Mouse (Mus musculus) stomach, embryonic 16.5 days (tissue): ENCODE data around the gene Igf1r. TPM values are rescaled to one million over a fixed set of nuclear protein-coding genes. Genes with fewer than 3 reads are reported as not detected.

Source experiments
- ATAC-seq: fragments of 200-750 bp; cut with Nextera tagmentation; 2 replicates; pipeline ENCODE4 v1.8.0; 2017; ENCODE audit warnings: moderate number of reproducible peaks, moderate TSS enrichment; ENCODE audit not compliant: insufficient read depth, low FRiP score
- H3K27ac ChIP-seq: fragments of 300-500 bp; sonication (generic); 2 replicates; pipeline ENCODE4 v1.5.1; 2014; ENCODE audit warnings: low read length
- H3K27me3 ChIP-seq: fragments of 300-500 bp; sonication (generic); 2 replicates; pipeline ENCODE4 v1.6.1; 2014; ENCODE audit warnings: low read length, control low read depth, mixed read lengths; ENCODE audit not compliant: control insufficient read depth, insufficient read depth
- H3K36me3 ChIP-seq: fragments of 300-500 bp; sonication (generic); 2 replicates; pipeline ENCODE4 v1.6.1; 2014; ENCODE audit warnings: low read length; ENCODE audit not compliant: control insufficient read depth, insufficient read depth
- H3K4me1 ChIP-seq: fragments of 300-500 bp; sonication (generic); 2 replicates; pipeline ENCODE4 v1.6.1; 2014; ENCODE audit warnings: low read length, control low read depth, mixed read lengths; ENCODE audit not compliant: control insufficient read depth, insufficient read depth
- H3K4me2 ChIP-seq: fragments of 300-500 bp; sonication (generic); 2 replicates; pipeline ENCODE4 v1.6.1; 2014; ENCODE audit warnings: low read depth, low read length, mixed read lengths
- H3K4me3 ChIP-seq: fragments of 300-500 bp; sonication (generic); replicated peaks from 2 replicates; pipeline ENCODE4 v1.5.1; 2014; ENCODE audit warnings: mild to moderate bottlenecking, low read length
- H3K9ac ChIP-seq: fragments of 300-500 bp; sonication (generic); 2 replicates; pipeline ENCODE4 v1.6.1; 2014; ENCODE audit warnings: low read length
- H3K9me3 ChIP-seq: fragments of 300-500 bp; sonication (generic); replicated peaks from 2 replicates; pipeline ENCODE4 v1.6.1; 2016; ENCODE audit warnings: low read length, control low read depth; ENCODE audit not compliant: control insufficient read depth
- WGBS: fragments of 180-500 bp; shearing (Covaris S2); extraction: QIAGEN DNeasy Blood & Tissue Kit; methylation state at CpG from one replicate; pipeline ENCODE4 v1.1.7; 2014; 5-methylcytosine and 5-hydroxymethylcytosine counted together
- polyA plus RNA-seq: library from polyadenylated mRNA; unstranded; fragments of >200 nt; fragmentation: Nextera tagmentation; extraction: Ambion mirVana; gene quantifications from 2 replicates; pipeline ENCODE4 v1.2.1, GENCODE M21; 2015

Igf1r gene
- polyA plus RNA-seq, 1 experiment from 2014 or later: 15.0 TPM

DNA sequence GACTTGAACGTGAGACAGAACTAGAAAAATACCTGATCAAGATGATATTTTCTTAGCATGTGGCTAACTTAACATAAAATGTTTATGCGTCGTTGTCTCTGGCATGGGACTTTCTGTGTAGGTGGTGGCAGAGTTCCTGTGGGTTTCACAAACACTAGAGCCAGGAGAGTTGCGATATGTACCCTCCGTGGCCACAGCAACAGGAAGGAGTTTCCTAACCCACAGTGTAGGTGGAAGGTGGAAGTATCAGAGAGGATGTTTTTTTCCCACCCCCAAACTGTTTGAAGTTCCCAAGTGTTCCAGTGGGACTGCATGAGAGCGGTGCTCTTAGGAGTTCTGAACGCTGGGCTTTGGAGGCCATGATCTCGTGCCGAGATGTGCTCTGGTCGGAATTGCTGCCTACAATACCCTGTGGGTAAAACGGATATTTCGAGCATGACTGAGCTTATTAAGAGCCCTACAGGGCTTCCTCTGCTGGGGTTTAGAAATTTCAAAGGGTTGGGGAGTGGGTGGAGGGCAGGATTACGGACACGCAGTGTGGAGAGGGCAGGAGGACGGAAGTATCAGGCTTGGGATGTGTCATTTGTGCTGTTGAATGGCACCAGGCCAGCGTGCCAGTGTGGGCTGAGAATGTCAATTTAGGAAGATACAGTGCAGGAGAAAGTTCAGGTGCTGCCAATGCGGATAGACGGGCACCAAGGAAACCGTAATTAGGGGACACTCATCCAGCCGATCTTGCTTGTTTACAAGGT, 195.8 kb downstream of the Igf1r start:
- Histone ChIP-seq H3K36me3 (no peaks in the 10 kb centered on the region), H3K27me3 (no peaks in the 10 kb centered on the region), H3K4me2 (no peak overlapping the region), H3K9ac (no peak overlapping the region), H3K4me1 (peaks cover 7% of the 10 kb centered on the region), H3K9me3 (no peaks in the 10 kb centered on the region), H3K27ac (no peak overlapping the region), H3K4me3 (no peak overlapping the region)
- WGBS: 80% methylated on average over 20 of the region's 20 CpGs
- no peak for ATAC-seq

DNA sequence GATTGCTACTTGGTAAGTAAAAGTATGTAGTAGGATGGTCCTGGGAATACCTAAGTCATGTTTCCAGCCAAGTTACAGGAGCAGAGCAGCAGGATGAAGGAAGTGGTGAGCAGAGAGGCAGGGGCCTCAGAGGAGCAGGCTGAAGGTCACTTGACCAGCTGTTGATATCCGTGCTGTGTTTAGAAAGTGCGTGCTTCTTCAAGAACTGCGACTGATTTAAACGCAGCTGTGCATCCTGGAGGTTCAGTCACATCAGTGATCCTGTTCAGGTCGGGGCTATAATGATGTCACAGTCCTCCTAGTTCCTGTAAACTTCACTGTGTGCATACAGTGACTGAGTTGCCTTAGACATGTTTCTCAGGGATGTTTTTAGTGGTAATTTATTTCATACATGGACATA, 199.3 kb downstream of the Igf1r start:
- H3K36me3 ChIP-seq: no peaks in the 10 kb centered on the region
- H3K27me3 ChIP-seq: no peaks in the 10 kb centered on the region
- no peak overlapping the region for H3K9ac ChIP-seq
- no peaks in the 10 kb centered on the region for H3K9me3 ChIP-seq
- H3K4me1 ChIP-seq: peaks cover 15% of the 10 kb centered on the region
- no peak overlapping the region for H3K4me3 ChIP-seq
- peak overlapping the region; percentile 76 for H3K27ac ChIP-seq
- H3K4me2 ChIP-seq: no peak overlapping the region
- no peak for ATAC-seq
- 23% methylated on average over 5 of the region's 5 CpGs for WGBS

DNA sequence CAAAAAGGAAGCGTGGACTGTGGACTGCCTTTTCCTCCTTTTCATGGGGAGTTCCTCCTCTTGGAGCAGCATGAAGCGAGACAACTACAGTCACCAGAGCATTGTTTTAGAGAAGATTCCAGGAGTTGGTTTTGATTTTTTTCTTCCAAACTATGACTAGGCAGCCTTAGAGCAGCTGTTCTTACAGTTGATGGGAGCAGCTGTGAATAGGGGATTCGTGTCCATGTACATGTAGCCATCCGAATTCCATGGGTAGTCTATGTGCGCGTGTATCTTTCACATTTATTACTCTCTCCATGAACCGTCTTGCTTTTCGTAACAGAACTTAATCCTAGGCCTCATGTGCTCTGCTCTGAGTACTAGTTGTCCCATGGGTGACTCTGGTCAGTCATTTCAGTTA, 199.8 kb downstream of the Igf1r start:
- no peaks in the 10 kb centered on the region for H3K36me3 ChIP-seq
- H3K9ac ChIP-seq: no peak overlapping the region
- 79% methylated on average over 8 of the region's 8 CpGs for WGBS
- no peaks in the 10 kb centered on the region for H3K27me3 ChIP-seq
- no peak for ATAC-seq
- no peak overlapping the region for H3K4me2 ChIP-seq
- H3K9me3 ChIP-seq: no peaks in the 10 kb centered on the region
- peak overlapping the region; percentile 76 for H3K27ac ChIP-seq
- H3K4me1 ChIP-seq: peaks cover 18% of the 10 kb centered on the region
- no peak overlapping the region for H3K4me3 ChIP-seq

DNA sequence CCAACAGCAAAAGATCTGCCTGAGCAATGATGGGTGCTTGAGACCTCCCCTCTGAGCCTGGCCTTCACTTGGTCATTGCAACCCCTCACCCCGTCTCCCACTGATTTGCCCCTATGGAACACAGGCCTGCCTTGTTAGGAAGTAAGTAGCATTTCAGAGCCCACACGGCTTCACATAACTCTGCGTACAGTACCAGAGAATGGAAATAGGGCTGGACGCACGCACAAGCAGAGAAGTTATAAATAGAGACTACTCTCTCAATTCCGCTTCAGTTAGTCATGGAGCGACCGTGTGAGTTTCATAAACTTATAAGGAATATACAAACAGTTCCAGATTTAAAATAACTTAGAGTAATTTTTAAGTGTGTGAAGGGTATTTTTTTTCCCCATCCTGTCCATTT, 200.6 kb downstream of the Igf1r start:
- Histone ChIP-seq H3K4me2 (no peak overlapping the region), H3K4me1 (peaks cover 18% of the 10 kb centered on the region), H3K9ac (no peak overlapping the region), H3K36me3 (no peaks in the 10 kb centered on the region), H3K9me3 (no peaks in the 10 kb centered on the region), H3K27me3 (no peaks in the 10 kb centered on the region), H3K4me3 (no peak overlapping the region), H3K27ac (peak overlapping the region; percentile 76)
- peak; percentile 68 for ATAC-seq
- WGBS: 49% methylated on average over 8 of the region's 8 CpGs

DNA sequence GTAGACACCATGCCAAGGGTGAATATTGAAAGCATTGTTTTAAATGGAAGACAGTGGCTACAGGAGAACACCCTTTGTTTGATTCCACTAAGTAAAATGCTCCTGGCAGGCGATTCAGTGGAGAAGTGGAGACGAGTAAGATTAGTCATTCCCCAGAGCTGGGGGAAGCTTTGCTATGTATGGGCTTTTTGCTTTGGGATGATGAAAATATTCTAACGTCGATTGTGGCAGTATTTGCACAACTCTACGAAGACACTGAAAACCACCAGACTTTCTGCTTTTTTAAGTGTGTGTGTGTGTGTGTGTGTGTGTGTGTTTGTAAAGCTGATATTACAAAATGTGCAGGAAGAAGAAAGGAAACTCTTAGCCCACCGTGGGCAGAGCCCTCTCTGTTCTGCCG, 202.0 kb downstream of the Igf1r start:
- Histone ChIP-seq H3K27me3 (no peaks in the 10 kb centered on the region), H3K9me3 (no peaks in the 10 kb centered on the region), H3K4me2 (no peak overlapping the region), H3K27ac (peak overlapping the region; percentile 58), H3K9ac (peak overlapping the region; percentile 15; the same call in 1 of the 2 replicates), H3K4me1 (peaks cover 21% of the 10 kb centered on the region), H3K36me3 (no peaks in the 10 kb centered on the region), H3K4me3 (no peak overlapping the region)
- ATAC-seq: no peak
- 39% methylated on average over 7 of the region's 7 CpGs for WGBS

DNA sequence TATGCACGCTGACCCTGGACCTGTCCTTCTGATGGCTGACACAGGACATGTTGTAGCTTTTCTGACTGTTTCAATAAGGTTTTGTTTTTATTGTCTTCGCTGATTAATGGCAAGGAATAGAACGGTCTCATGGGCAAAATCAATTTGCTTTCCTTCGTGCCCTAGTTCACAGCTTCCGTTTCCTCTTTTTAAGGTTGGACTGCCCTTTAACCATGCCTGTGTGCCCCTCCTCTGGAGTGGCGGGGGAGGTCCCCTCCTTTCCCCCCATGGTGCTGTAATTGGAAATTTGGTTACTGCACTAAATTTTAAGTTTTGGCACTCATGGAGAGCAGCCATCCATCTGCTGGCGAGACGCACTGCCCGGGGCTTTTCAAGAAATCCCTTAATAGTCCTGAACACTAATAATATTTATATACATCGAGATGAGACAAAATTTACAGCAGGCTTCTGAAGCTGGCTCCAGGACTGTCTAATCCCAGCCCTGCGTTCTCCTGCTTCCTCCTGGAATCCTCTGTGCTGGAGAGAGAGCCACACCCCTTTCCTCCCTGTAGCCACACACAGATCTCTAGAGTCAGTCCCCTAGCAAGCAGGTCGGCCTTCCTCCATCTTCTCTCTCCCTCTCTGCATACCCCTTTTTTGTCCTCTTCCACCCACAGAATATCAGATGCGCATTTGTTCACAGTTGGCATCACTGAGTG, 207.6 kb downstream of the Igf1r start:
- peak; percentile 79; the same call in 1 of the 2 replicates for ATAC-seq
- Histone ChIP-seq H3K9ac (no peak overlapping the region), H3K27me3 (no peaks in the 10 kb centered on the region), H3K27ac (peak overlapping the region; percentile 22; the same call in 1 of the 2 replicates), H3K9me3 (no peaks in the 10 kb centered on the region), H3K4me3 (no peak overlapping the region), H3K4me2 (0 out of 2 replicates have a peak overlapping the region, but pooled peaks have one; percentile 11), H3K4me1 (peaks cover 19% of the 10 kb centered on the region), H3K36me3 (no peaks in the 10 kb centered on the region)
- 38% methylated on average over 13 of the region's 13 CpGs for WGBS

DNA sequence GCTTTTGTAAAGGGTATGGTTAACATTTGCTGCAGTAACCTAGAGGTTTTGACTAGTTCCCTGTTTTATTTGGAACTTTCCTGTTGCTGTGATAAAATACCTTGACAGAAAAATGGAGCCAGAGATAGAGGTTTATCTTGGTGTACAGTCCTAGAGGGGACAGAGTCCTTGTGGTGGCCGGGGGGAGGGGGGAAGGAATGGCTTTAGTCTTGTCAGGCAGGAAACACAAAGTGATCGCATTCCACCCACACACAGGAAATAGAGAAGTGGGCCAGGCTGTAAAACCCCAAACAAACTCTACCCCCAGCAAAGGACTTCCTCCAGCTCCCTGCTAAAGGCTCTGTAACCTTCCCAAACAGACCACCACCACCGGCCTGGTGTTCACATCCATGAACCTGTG, 211.4 kb downstream of the Igf1r start:
- Histone ChIP-seq H3K9me3 (no peaks in the 10 kb centered on the region), H3K9ac (no peak overlapping the region), H3K36me3 (peaks cover 3% of the 10 kb centered on the region; the same call in 1 of the 2 replicates), H3K4me2 (no peak overlapping the region), H3K4me1 (peaks cover 14% of the 10 kb centered on the region), H3K4me3 (no peak overlapping the region), H3K27ac (no peak overlapping the region), H3K27me3 (no peaks in the 10 kb centered on the region)
- 61% methylated on average over 3 of the region's 3 CpGs for WGBS
- ATAC-seq: no peak

DNA sequence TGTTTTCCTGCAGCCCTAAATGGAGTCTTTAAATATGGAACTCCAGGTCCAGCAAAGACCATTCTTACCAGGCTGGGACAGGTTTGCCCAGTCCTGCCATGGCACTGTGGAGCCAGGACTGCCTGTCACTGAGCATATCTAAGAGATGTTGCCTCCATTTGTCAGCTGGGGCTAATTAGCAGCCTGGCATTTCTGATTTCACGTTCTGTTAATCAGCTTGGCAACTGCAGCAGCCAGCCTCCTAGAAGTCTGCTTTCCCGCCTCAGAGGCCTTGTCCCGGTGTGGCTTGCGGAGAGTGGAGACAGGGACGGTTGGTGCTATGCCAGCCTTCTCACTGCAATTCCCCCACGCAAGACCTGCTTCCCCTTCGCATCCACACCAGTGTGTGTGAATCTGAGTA, 220.1 kb downstream of the Igf1r start:
- WGBS: 88% methylated on average over 7 of the region's 7 CpGs

DNA sequence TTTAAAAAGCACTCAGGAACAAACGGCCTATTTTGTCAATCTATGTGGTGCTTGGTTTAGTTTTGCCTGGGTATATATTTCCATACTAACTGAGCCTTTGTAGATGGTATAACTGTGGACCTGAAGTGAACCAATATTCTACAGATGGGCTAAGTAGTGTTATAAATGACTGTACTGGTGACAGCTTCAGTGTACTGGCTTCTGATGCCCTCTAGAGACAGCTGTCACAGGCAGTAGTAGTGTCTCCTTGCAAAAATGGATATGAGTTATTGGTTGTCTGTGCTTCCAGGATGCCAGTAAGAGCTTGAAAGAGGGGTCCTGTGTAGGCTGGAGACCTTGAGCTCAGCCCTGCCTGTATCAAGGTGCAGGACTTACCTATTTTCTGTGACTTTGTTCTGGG, 227.0 kb downstream of the Igf1r start:
- no peaks in the 10 kb centered on the region for H3K4me1 ChIP-seq
- 86% methylated on average over 1 of the region's 1 CpGs for WGBS
- no peak overlapping the region for H3K27ac ChIP-seq
- H3K4me2 ChIP-seq: no peak overlapping the region
- no peak overlapping the region for H3K9ac ChIP-seq
- no peaks in the 10 kb centered on the region for H3K27me3 ChIP-seq
- no peak overlapping the region for H3K4me3 ChIP-seq
- ATAC-seq: no peak
- H3K9me3 ChIP-seq: no peaks in the 10 kb centered on the region
- 0 out of 2 replicates have a peak, but pooled peaks cover 5% of the 10 kb centered on the region for H3K36me3 ChIP-seq

More for the DNA sequence above, 220.1 kb downstream of the Igf1r start:
- Histone ChIP-seq H3K27ac (no peak overlapping the region), H3K36me3 (peaks cover 9% of the 10 kb centered on the region; the same call in 1 of the 2 replicates), H3K9ac (no peak overlapping the region), H3K9me3 (no peaks in the 10 kb centered on the region), H3K4me3 (no peak overlapping the region), H3K27me3 (no peaks in the 10 kb centered on the region), H3K4me1 (no peaks in the 10 kb centered on the region), H3K4me2 (no peak overlapping the region)
- ATAC-seq: no peak
